Mouse (Mus musculus): ENCODE measurements around the gene Rpl41. TPM values are rescaled to one million over a fixed set of nuclear protein-coding genes. Genes with fewer than 3 reads are reported as not detected.
A peak's percentile ranks its signal among the peaks of the same experiment; 100 is the strongest.
"Not testable (repeated sequence)": the region's sequence is repeated elsewhere in the genome, so short reads cannot be mapped to it uniquely, and the experiment has no call there.

Rpl41 gene
- polyA plus RNA-seq, 1 experiment from 2014 or later, result 4,697 TPM

DNA sequence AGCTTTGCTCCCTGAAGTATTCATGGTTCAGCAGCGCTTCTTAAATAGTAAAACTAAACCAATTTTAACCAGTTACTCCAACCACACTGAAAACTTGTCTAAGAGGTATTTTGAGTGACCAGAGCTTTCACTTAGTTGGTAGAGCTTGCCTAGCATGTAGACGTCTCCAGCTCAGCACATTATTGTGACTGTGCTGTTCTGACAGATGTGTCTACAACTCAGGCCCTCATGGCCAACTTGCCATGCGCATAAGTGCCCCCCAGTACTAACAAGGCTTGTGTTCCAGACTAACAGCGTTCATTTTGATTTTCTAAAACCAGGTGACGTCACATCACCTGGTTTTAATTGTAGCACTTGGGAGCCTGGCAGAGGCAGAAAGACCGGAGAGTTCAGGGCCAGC lies 7.9 kb upstream of the Rpl41 start:
- no peak overlapping the region for H3K27ac ChIP-seq (ENCODE audit: low read depth)
- 84% methylated on average over 6 of the region's 6 CpGs for WGBS
- H3K36me3 ChIP-seq (ENCODE audit: insufficient read depth), result peaks cover 51% of the 10 kb centered on the region
- ATAC-seq (ENCODE audit: insufficient read depth) (no peak), DNase-seq (no peak)
- no peaks in the 10 kb centered on the region for H3K4me1 ChIP-seq (ENCODE audit: insufficient read depth)
- no peaks in the 10 kb centered on the region for H3K27me3 ChIP-seq (ENCODE audit: insufficient read depth, low read length)
- no peak for TF ChIP-seq CTCF (IDR thresholded peaks at IDR 0.05; ENCODE audit: low read depth)
- H3K9me3 ChIP-seq (ENCODE audit: low read depth, low read length), result no peaks in the 10 kb centered on the region
- H3K4me2 ChIP-seq, result no peak overlapping the region
- H3K9ac ChIP-seq, result no peak overlapping the region
- H3K4me3 ChIP-seq (ENCODE audit: low read depth, low read length), result no peak overlapping the region

DNA sequence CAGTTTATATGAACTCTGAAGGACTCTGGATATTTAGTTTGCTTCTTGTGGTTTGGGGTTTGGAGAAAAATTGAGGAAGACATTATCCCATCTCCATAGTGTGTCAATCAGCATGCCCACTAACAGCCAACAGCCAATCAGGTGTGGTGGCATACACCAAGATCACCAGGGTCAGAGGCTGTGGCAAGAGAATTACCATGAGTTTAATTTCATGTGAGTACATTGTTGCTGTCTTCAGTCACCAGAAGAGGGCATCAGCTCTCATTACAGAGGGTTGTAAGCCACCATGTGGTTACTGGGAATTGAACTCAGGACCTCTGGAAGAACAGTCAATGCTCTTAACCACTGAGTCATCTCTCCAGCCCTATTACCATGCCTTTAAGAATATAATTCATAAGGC lies 7.2 kb upstream of the Rpl41 start:
- no peaks in the 10 kb centered on the region for H3K9me3 ChIP-seq (ENCODE audit: low read depth, low read length)
- H3K4me1 ChIP-seq (ENCODE audit: insufficient read depth), result no peaks in the 10 kb centered on the region
- H3K27me3 ChIP-seq (ENCODE audit: insufficient read depth, low read length), result no peaks in the 10 kb centered on the region
- H3K4me3 ChIP-seq (ENCODE audit: low read depth, low read length), result no peak overlapping the region
- no peak for TF ChIP-seq CTCF (IDR thresholded peaks at IDR 0.05; ENCODE audit: low read depth)
- peaks cover 45% of the 10 kb centered on the region for H3K36me3 ChIP-seq (ENCODE audit: insufficient read depth)
- ATAC-seq (ENCODE audit: insufficient read depth), result no peak
- peak; percentile 30 for DNase-seq
- no peak overlapping the region for H3K27ac ChIP-seq (ENCODE audit: low read depth)
- H3K9ac ChIP-seq, result no peak overlapping the region
- no peak overlapping the region for H3K4me2 ChIP-seq

DNA sequence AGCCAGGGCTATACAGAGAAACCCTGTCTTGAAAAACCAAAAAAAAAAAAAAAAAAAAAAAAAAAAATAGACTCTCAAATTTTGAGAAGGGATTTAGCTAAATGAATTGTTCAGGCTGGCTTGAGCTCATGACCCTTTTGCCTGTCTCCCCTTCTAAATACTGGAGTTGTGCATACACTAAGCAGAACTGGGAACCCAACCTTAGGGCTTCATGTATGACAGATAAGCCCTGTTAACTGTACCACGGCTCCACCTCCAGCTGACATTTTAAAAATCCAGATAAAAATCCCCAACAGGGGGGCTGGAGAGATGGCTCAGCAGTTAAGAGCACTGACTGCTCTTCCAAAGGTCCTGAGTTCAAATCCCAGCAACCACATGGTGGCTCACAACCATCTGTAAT lies 6.5 kb upstream of the Rpl41 start:
- H3K9ac ChIP-seq; H3K27me3 ChIP-seq (ENCODE audit: insufficient read depth, low read length); H3K9me3 ChIP-seq (ENCODE audit: low read depth, low read length); H3K4me3 ChIP-seq (ENCODE audit: low read depth, low read length); H3K4me1 ChIP-seq (ENCODE audit: insufficient read depth); H3K4me2 ChIP-seq; ATAC-seq (ENCODE audit: insufficient read depth); DNase-seq; H3K27ac ChIP-seq (ENCODE audit: low read depth): not testable (repeated sequence)
- H3K36me3 ChIP-seq (ENCODE audit: insufficient read depth), result peaks cover 37% of the 10 kb centered on the region
- WGBS, result 82% methylated on average over 1 of the region's 1 CpGs

DNA sequence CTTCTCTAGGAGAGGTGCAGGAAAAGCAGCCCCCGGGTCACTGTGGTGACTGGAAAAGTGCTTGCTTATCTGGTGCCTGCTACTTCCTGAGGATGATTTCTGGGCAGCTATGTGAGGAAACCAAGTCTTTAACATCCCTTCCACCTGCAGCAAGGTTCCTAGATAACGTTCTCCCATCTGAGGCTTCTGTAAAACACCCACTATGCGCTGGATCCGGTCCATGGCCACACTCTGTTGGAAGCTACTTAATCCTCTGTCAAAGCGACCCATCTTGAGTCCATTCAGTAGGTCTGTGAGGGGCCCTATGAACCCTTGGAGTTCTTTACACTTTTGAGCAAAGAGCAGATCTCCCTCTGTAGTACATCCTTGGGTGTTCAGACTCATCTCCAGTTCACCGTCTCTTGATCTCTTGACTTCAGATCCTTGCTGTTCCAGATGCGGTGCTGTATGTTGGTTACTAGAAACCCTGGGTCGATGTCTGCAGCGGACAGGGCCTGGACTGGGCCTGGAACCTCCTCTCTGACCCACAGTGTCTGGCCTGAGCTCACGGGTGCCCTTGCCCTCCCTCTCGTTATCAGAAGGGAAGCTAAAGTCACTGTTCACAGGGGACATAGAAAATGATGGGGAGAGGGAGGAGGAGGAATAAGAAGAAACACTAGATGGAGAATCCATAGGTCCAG lies 1.2 kb upstream of the Rpl41 start:
- H3K9me3 ChIP-seq (ENCODE audit: low read depth, low read length); H3K27ac ChIP-seq (ENCODE audit: low read depth); ATAC-seq (ENCODE audit: insufficient read depth); H3K4me1 ChIP-seq (ENCODE audit: insufficient read depth); H3K9ac ChIP-seq; DNase-seq; H3K27me3 ChIP-seq (ENCODE audit: insufficient read depth, low read length); H3K36me3 ChIP-seq (ENCODE audit: insufficient read depth); H3K4me3 ChIP-seq (ENCODE audit: low read depth, low read length); H3K4me2 ChIP-seq: not testable (repeated sequence)
- 86% methylated on average over 11 of the region's 11 CpGs for WGBS

DNA sequence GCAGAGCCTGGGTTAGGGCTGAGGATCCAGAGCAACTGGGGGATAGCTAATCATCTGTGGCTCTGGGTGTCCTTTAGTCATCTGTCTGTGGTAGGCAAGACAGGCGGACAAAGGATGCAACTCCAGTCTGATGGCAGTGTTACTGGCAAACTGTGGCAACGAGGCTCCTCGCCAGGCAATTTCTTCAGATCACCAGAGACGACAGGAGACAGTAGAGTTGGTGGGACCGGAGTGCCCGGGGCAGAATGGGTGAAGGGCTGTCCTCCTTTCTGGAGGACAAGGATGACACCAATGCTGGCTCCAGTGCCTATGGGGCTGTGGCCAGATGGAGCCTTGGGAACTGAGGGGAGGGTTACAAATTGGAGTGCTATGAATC lies 565 bp upstream of the Rpl41 start:
- 67% methylated on average over 6 of the region's 6 CpGs for WGBS
- peak overlapping the region; percentile 79 for H3K4me2 ChIP-seq
- not testable (repeated sequence) for H3K4me1 ChIP-seq (ENCODE audit: insufficient read depth); ATAC-seq (ENCODE audit: insufficient read depth); H3K9ac ChIP-seq; H3K27me3 ChIP-seq (ENCODE audit: insufficient read depth, low read length); DNase-seq; H3K4me3 ChIP-seq (ENCODE audit: low read depth, low read length); H3K9me3 ChIP-seq (ENCODE audit: low read depth, low read length)
- peak overlapping the region; percentile 48; the same call in 1 of the 2 replicates for H3K27ac ChIP-seq (ENCODE audit: low read depth)
- peaks cover 15% of the 10 kb centered on the region for H3K36me3 ChIP-seq (ENCODE audit: insufficient read depth)

DNA sequence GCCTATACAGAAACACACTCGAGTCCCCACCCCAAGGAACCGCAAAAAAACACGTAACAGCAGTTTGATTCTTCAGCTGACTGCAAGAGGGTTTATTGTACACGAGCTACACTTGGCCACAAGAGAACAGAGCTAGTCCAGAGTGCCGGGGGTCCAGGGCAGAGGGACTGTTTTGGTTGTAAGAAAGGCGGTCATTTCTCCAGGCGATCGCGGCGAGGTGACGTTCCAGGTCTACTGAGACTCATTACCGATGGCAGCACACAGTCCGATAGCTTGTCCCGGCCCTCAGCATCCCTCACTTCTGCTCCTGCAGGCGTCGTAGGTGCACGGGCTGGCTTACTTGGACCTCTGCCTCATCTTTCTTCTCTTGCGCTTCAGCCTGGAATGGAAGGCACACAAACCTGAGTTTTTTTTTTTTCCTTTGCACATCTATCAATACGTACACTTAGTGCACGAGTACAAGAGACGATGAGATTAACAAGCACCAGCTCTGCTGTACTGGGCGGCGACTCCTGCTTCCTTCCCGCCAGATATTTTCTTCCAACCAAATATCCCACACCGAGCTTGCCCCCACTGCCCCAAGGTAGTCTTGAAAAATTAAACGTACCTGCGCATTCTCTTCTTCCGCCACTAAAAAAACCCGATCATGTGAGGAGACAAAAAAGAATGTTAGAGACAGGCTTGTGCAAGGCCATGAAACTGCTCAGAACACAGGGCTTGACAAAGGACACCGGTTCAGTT lies 884 bp downstream of the Rpl41 start:
- H3K27ac ChIP-seq (ENCODE audit: low read depth), result peak overlapping the region; percentile 98
- ATAC-seq (ENCODE audit: insufficient read depth), result 0 out of 2 replicates have a peak, but pooled peaks have one; percentile 0
- peak overlapping the region; percentile 86 for H3K4me3 ChIP-seq (ENCODE audit: low read depth, low read length)
- peak overlapping the region; percentile 96 for H3K9ac ChIP-seq
- H3K4me1 ChIP-seq (ENCODE audit: insufficient read depth); H3K27me3 ChIP-seq (ENCODE audit: insufficient read depth, low read length); DNase-seq; H3K9me3 ChIP-seq (ENCODE audit: low read depth, low read length): not testable (repeated sequence)
- WGBS, result under 1% methylated on average over 23 of the region's 30 CpGs
- peak overlapping the region; percentile 79 for H3K4me2 ChIP-seq
- H3K36me3 ChIP-seq (ENCODE audit: insufficient read depth), result peaks cover 30% of the 10 kb centered on the region

DNA sequence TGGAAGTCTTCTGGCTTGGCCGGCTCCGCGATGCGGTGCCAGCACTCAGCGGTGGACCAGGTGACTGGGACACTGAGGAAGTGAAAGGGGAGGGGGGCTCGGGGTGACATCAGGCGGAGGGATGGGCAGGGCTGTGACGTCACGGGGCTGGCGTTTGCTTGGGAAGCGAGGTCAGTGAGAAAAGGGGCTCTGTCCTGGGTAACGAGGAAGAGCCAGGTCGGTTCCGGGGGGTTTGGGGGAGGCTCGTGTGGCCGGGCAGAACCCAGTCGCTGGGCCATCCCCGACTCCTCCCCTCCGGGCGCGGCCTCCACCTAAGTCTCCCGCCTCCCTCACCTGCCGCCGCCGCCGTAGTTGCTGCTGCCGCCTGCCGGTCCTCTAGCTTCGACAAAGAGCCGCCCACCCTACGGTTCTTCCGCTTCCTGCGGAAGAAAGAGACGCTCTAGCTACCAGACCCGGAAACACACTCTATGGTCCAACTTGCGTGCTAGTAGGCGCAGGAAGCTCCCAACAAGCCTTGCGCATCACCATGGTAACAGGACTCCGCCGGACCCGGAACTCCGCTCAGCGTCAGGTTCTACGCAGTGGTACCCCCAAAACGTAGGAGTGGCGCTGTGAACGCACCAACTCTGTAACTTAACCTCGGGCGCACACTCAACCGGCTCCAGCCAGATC lies 1.6 kb downstream of the Rpl41 start, which contains the start of gene Zc3h10:
Gene Zc3h10, minus strand, starts transcription at position 414 of the 672 bp plus-strand sequence.
- peak within 1 kb of the TSS; percentile 79 for H3K4me2 ChIP-seq
- ATAC-seq (ENCODE audit: insufficient read depth) (peak; percentile 92), DNase-seq (peak; percentile 99)
- H3K9me3 ChIP-seq (ENCODE audit: low read depth, low read length), result no peaks in the 10 kb centered on the region
- peak within 1 kb of the TSS; percentile 96 for H3K9ac ChIP-seq
- peaks cover 37% of the 10 kb centered on the region for H3K36me3 ChIP-seq (ENCODE audit: insufficient read depth)
- TF ChIP-seq CTCF (IDR thresholded peaks at IDR 0.05; ENCODE audit: low read depth), result peak; percentile 55
- peak within 1 kb of the TSS; percentile 86 for H3K4me3 ChIP-seq (ENCODE audit: low read depth, low read length)
- no peaks in the 10 kb centered on the region for H3K27me3 ChIP-seq (ENCODE audit: insufficient read depth, low read length)
- peak within 1 kb of the TSS; percentile 98 for H3K27ac ChIP-seq (ENCODE audit: low read depth)
- under 1% methylated on average over 50 of the region's 50 CpGs for WGBS
- H3K4me1 ChIP-seq (ENCODE audit: insufficient read depth), result no peaks in the 10 kb centered on the region
